Mouse (Mus musculus) heart, adult 18-20 months (tissue): Measurements from ENCODE around the gene Adcy2. TPM values are rescaled to one million over a fixed set of nuclear protein-coding genes. Genes with fewer than 3 reads are reported as not detected.

Source experiments
- DNase-seq, 2 experiments: peaks; one replicate each; pipeline ENCODE4 v3.0.0; 2021 to 2022; ENCODE audit warnings: mixed read lengths in 1 of 2
- long read RNA-seq, 2 experiments: library from polyadenylated mRNA; stranded (forward); transcript quantifications; one replicate each; pipeline ENCODE4 v2.0.0; 2021
- total RNA-seq, 2 experiments: library from RNA; stranded (reverse); gene quantifications; 2 replicates each; pipeline ENCODE4 v1.2.3; 2021

Adcy2 gene
- under 1 TPM; 0.17 to 0.33 TPM for total RNA-seq
- long read RNA-seq, experiment 1, result 0 reads
- long read RNA-seq, experiment 2, full-length matches to known transcripts, result 1 of 1 reads
- long read RNA-seq, experiment 2, partial matches to known transcripts, result 0 of 1 reads
- long read RNA-seq, experiment 2, other reads (novel, unspliced or antisense), result 0 of 1 reads

- DNase-seq, result peak; percentile 2 to 17
Observed at GRCm38 (mm10) chr13:68998918-68999801, at the start of gene Adcy2. Gene Adcy2 (minus strand): TSS chr13:68999541.

GRCm38 (mm10) chr13:69036991-69037597 lies 37.8 kb upstream of the Adcy2 start:
- DNase-seq, result no peak

GRCm38 (mm10) chr13:69034621-69035020 lies 35.3 kb upstream of the Adcy2 start:
- no peak for DNase-seq

- no peak for DNase-seq
Observed at GRCm38 (mm10) chr13:69033532-69033931, 34.2 kb upstream of the Adcy2 start.

GRCm38 (mm10) chr13:69029078-69029757 lies 29.9 kb upstream of the Adcy2 start:
- DNase-seq, result no peak

- no peak for DNase-seq
Observed at GRCm38 (mm10) chr13:69024964-69025363, 25.6 kb upstream of the Adcy2 start.

- DNase-seq, result no peak
Observed at GRCm38 (mm10) chr13:69023239-69023638, 23.9 kb upstream of the Adcy2 start.

GRCm38 (mm10) chr13:69020574-69020973 lies 21.2 kb upstream of the Adcy2 start:
- DNase-seq, result no peak

GRCm38 (mm10) chr13:69006915-69007314 lies 7.6 kb upstream of the Adcy2 start:
- no peak for DNase-seq

GRCm38 (mm10) chr13:69006091-69006490 lies 6.8 kb upstream of the Adcy2 start:
- DNase-seq, result no peak

GRCm38 (mm10) chr13:69004406-69004805 lies 5.1 kb upstream of the Adcy2 start:
- DNase-seq, result no peak

GRCm38 (mm10) chr13:69002631-69003030 lies 3.3 kb upstream of the Adcy2 start:
- DNase-seq, result no peak

- peak; percentile 6 to 54 for DNase-seq
Observed at GRCm38 (mm10) chr13:69002173-69002572, 2.8 kb upstream of the Adcy2 start.

GRCm38 (mm10) chr13:68999826-69000225 lies 485 bp upstream of the Adcy2 start:
- DNase-seq, result no peak

- peak in 1 of 2 experiments; percentile 6 for DNase-seq
Observed at GRCm38 (mm10) chr13:68998558-68998917, 803 bp downstream of the Adcy2 start.

GRCm38 (mm10) chr13:68997821-68998551 lies 1.4 kb downstream of the Adcy2 start:
- DNase-seq, result no peak

GRCm38 (mm10) chr13:68997386-68997785 lies 2.0 kb downstream of the Adcy2 start:
- DNase-seq, result no peak

GRCm38 (mm10) chr13:68996661-68997060 lies 2.7 kb downstream of the Adcy2 start:
- DNase-seq, result no peak

GRCm38 (mm10) chr13:68985789-68986188 lies 13.6 kb downstream of the Adcy2 start:
- no peak for DNase-seq

- DNase-seq, result no peak
Observed at GRCm38 (mm10) chr13:68984000-68984399, 15.3 kb downstream of the Adcy2 start.

- no peak for DNase-seq
Observed at GRCm38 (mm10) chr13:68981048-68981447, 18.3 kb downstream of the Adcy2 start.

GRCm38 (mm10) chr13:68973143-68973542 lies 26.2 kb downstream of the Adcy2 start:
- no peak for DNase-seq
